In the genomic region with DNA sequence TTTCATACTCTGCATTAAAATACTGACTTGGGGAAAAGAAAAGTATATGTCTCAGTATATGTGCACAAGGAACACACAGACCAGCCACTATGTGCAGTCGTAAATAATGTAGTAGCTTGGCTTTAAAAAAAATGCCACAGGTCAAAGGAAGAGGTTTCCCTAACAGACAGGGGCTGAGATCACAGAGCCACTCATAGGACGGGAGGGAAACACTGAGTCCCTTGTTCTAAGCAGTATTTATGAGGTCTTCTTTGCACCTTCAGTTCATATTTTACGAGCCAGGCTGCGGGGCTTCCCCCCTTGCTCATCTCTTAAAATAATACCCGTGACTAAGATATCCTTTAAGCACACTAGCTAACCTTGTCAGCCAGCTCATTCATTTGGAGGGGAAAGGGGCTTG, we compare ENCODE assay signal across 15 mouse cellular contexts. TPM values are rescaled to one million over a fixed set of nuclear protein-coding genes. Genes with fewer than 3 reads are reported as not detected.
DNase-seq lines count a peak whose midpoint lies in the region; ATAC-seq and TF ChIP-seq lines count a peak whose summit lies in the region.
"Had no signal": no experiment of that assay in that cellular context is flagged by ENCODE, and none has a peak within 500 bp of the region (broad histone marks: within the 10 kb centered on the region; RNA-seq: fewer than 3 reads in every experiment).

No protein-coding gene starts in this region.

- WGBS in heart, embryonic 13.5 days: 22% methylated on average over 5 of the region's 5 CpGs
- 23% methylated on average over 5 of the region's 5 CpGs for WGBS in lung, postnatal 0 days
- 20% methylated on average over 5 of the region's 5 CpGs for WGBS in intestine, embryonic 16.5 days
- WGBS in stomach, embryonic 14.5 days: 18% methylated on average over 5 of the region's 5 CpGs

- H3K4me1 ChIP-seq in heart, embryonic 13.5 days: peaks cover 18% of the 10 kb centered on the region
- H3K4me1 ChIP-seq in lung, postnatal 0 days (ENCODE audit: insufficient read depth, low read depth, low read length): no peaks in the 10 kb centered on the region
- H3K4me1 ChIP-seq in intestine, embryonic 16.5 days (ENCODE audit: control insufficient read depth, insufficient read depth, low read length): no peaks in the 10 kb centered on the region
- peaks cover 5% of the 10 kb centered on the region for H3K4me1 ChIP-seq in stomach, embryonic 14.5 days (ENCODE audit: control insufficient read depth, insufficient read depth, low read length)
- H3K4me1 ChIP-seq: liver, embryonic 12.5 days had no signal

- no peak overlapping the region for H3K27ac ChIP-seq in heart, embryonic 13.5 days (replicated peaks)
- no peak overlapping the region for H3K27ac ChIP-seq in lung, postnatal 0 days (ENCODE audit: low read length)
- H3K27ac ChIP-seq in intestine, embryonic 16.5 days (ENCODE audit: low read length): no peak overlapping the region
- H3K27ac ChIP-seq in stomach, embryonic 14.5 days (ENCODE audit: low read length): no peak overlapping the region
- H3K27ac ChIP-seq: liver, embryonic 12.5 days had no signal

- H3K36me3 ChIP-seq in heart, embryonic 13.5 days: no peaks in the 10 kb centered on the region
- no peaks in the 10 kb centered on the region for H3K36me3 ChIP-seq in lung, postnatal 0 days (ENCODE audit: insufficient read depth, low read length)
- H3K36me3 ChIP-seq in intestine, embryonic 16.5 days (ENCODE audit: control insufficient read depth, insufficient read depth, low read length): no peaks in the 10 kb centered on the region
- no peaks in the 10 kb centered on the region for H3K36me3 ChIP-seq in stomach, embryonic 14.5 days (ENCODE audit: control insufficient read depth, insufficient read depth, low read length)
- H3K36me3 ChIP-seq: liver, embryonic 12.5 days had no signal

- TF ChIP-seq EP300 in lung, postnatal 0 days (IDR thresholded peaks at IDR 0.05): no peak

- no peaks in the 10 kb centered on the region for H3K27me3 ChIP-seq in heart, embryonic 13.5 days (replicated peaks)
- no peaks in the 10 kb centered on the region for H3K27me3 ChIP-seq in lung, postnatal 0 days (replicated peaks; ENCODE audit: insufficient read depth, low read length)
- no peaks in the 10 kb centered on the region for H3K27me3 ChIP-seq in intestine, embryonic 16.5 days (replicated peaks; ENCODE audit: control insufficient read depth, insufficient read depth, low read length)
- no peaks in the 10 kb centered on the region for H3K27me3 ChIP-seq in stomach, embryonic 14.5 days (ENCODE audit: control insufficient read depth, insufficient read depth, low read length)
- H3K27me3 ChIP-seq: liver, embryonic 12.5 days had no signal

- no peak for ATAC-seq in heart, embryonic 13.5 days (ENCODE audit: extremely low read depth, insufficient number of reproducible peaks, low FRiP score, low TSS enrichment)
- ATAC-seq in lung, postnatal 0 days: no peak
- ATAC-seq in intestine, embryonic 16.5 days: no peak
- ATAC-seq in stomach, embryonic 14.5 days (ENCODE audit: insufficient number of reproducible peaks, insufficient read depth, low FRiP score, low read depth): no peak
- ATAC-seq: forebrain, postnatal 0 days; liver, embryonic 12.5 days had no signal

- no peak for TF ChIP-seq CTCF in lung, postnatal 0 days (IDR thresholded peaks at IDR 0.05)

- peak overlapping the region; percentile 63 for H3K9ac ChIP-seq in heart, embryonic 13.5 days
- no peak overlapping the region for H3K9ac ChIP-seq in lung, postnatal 0 days (replicated peaks; ENCODE audit: low read depth)
- no peak overlapping the region for H3K9ac ChIP-seq in intestine, embryonic 16.5 days (ENCODE audit: low read depth, low read length)
- no peak overlapping the region for H3K9ac ChIP-seq in stomach, embryonic 14.5 days (replicated peaks; ENCODE audit: low read depth, low read length)
- H3K9ac ChIP-seq: forebrain, postnatal 0 days; liver, embryonic 12.5 days had no signal

- peak overlapping the region; percentile 35 for H3K4me3 ChIP-seq in heart, embryonic 13.5 days
- no peak overlapping the region for H3K4me3 ChIP-seq in lung, postnatal 0 days (ENCODE audit: low read depth, low read length)
- H3K4me3 ChIP-seq in intestine, embryonic 16.5 days (ENCODE audit: low read length): no peak overlapping the region
- H3K4me3 ChIP-seq in stomach, embryonic 14.5 days (ENCODE audit: low read depth, low read length): 0 out of 2 replicates have a peak overlapping the region, but pooled peaks have one; percentile 3
- H3K4me3 ChIP-seq: liver, embryonic 12.5 days had no signal

- intact Hi-C loops in heart, postnatal 10 days (cut with DNase I): no loop called here

- no peak for DNase-seq in heart, postnatal 10 days
- no peak for DNase-seq in lung, postnatal 0 days (ENCODE audit: low spot score)
- no peak for DNase-seq in lung, postnatal 36 days
- no peak for DNase-seq in gastrocnemius, adult 8-10 months (ENCODE audit: low spot score in 2 of 2)
- DNase-seq in Muller cell, postnatal 12 days (ENCODE audit: inconsistent ontology term): no peak
- DNase-seq: forebrain, postnatal 0 days; kidney, adult 18-20 months; right cerebral cortex, postnatal 4 days had no signal

- peak overlapping the region; percentile 68 for H3K4me2 ChIP-seq in heart, embryonic 13.5 days
- H3K4me2 ChIP-seq in lung, postnatal 0 days (replicated peaks; ENCODE audit: low read depth, low read length): peak overlapping the region; percentile 43
- H3K4me2 ChIP-seq in intestine, embryonic 16.5 days (ENCODE audit: low read depth, low read length): peak overlapping the region; percentile 35; the same call in 1 of the 2 replicates
- peak overlapping the region; percentile 29 for H3K4me2 ChIP-seq in stomach, embryonic 14.5 days (replicated peaks; ENCODE audit: low read depth, low read length)
- H3K4me2 ChIP-seq: liver, embryonic 12.5 days had no signal

- H3K9me3 ChIP-seq in heart, embryonic 13.5 days: no peaks in the 10 kb centered on the region
- no peaks in the 10 kb centered on the region for H3K9me3 ChIP-seq in lung, postnatal 0 days (ENCODE audit: low read length)
- H3K9me3 ChIP-seq in intestine, embryonic 16.5 days (ENCODE audit: control insufficient read depth, low read length): no peaks in the 10 kb centered on the region
- no peaks in the 10 kb centered on the region for H3K9me3 ChIP-seq in stomach, embryonic 14.5 days (ENCODE audit: control insufficient read depth, low read depth, low read length)
- H3K9me3 ChIP-seq: liver, embryonic 12.5 days had no signal

RNA-seq across cellular contexts. Expression of gene Bmp5, which starts 6.4 kb away (rescaled TPM):
- polyA plus RNA-seq in heart, embryonic 13.5 days (2015; fragmentation: Nextera tagmentation; extraction: Ambion mirVana): 8.3 and 9.3 TPM in 2 replicates
- total RNA-seq in heart, postnatal 10 days (2021): 1 to 10 TPM; 1.9 TPM
- polyA plus RNA-seq in lung, postnatal 0 days (2015; fragmentation: Nextera tagmentation; extraction: Ambion mirVana): 14.7 and 18.0 TPM in 2 replicates
- 7.2 and 7.8 TPM in 2 replicates for polyA plus RNA-seq in intestine, embryonic 16.5 days (2015; fragmentation: Nextera tagmentation; extraction: Ambion mirVana)
- 6.9 and 7.5 TPM in 2 replicates for polyA plus RNA-seq in stomach, embryonic 14.5 days (2014; fragmentation: Nextera tagmentation; extraction: Ambion mirVana)
- 1 to 10 TPM in 3 of 4 experiments, under 1 TPM in 1; 0.94 to 2.7 (median 1.6) TPM for total RNA-seq in gastrocnemius, adult 8-10 months (2022)
- total RNA-seq: granulocyte monocyte progenitor cell, adult 5-6 weeks; megakaryocyte-erythroid progenitor cell, adult 5-6 weeks; MEL had no signal

Comparison
In these comparisons a context has a peak if more than half of its experiments do, and no peak if none do; other contexts are left out.
1. H3K4me3 ChIP-seq: peak in heart, embryonic 13.5 days (single experiment) and stomach, embryonic 14.5 days (single experiment); none in lung, postnatal 0 days (single experiment) and intestine, embryonic 16.5 days (single experiment).
2. Peak in every context shown above with its lines, with median percentiles within 50 percentile points of each other: H3K4me2 ChIP-seq.